Mouse (Mus musculus) limb, embryonic 10.5 days (tissue): Measurements from ENCODE around the gene Epas1. TPM values are rescaled to one million over a fixed set of nuclear protein-coding genes. Genes with fewer than 3 reads are reported as not detected.
A peak's percentile ranks its signal among the peaks of the same experiment; 100 is the strongest.

Source experiments
- DNase-seq: peaks from one replicate; pipeline ENCODE4 v3.0.0-alpha.2; 2017; ENCODE audit warnings: low spot score
- H3K27ac ChIP-seq: fragments of 300-500 bp; sonication (generic); 2 replicates; pipeline ENCODE4 v1.5.1; 2016; ENCODE audit warnings: mild to moderate bottlenecking
- H3K27me3 ChIP-seq: fragments of 300-500 bp; sonication (generic); 2 replicates; pipeline ENCODE4 v1.6.1; 2016; ENCODE audit warnings: low read depth, mild to moderate bottlenecking; ENCODE audit not compliant: poor library complexity, severe bottlenecking
- H3K36me3 ChIP-seq: fragments of 300-500 bp; sonication (generic); 2 replicates; pipeline ENCODE4 v1.6.1; 2016; ENCODE audit warnings: mild to moderate bottlenecking, moderate library complexity
- H3K4me1 ChIP-seq: fragments of 300-500 bp; sonication (generic); 2 replicates; pipeline ENCODE4 v1.6.1; 2016
- H3K4me3 ChIP-seq: fragments of 300-500 bp; sonication (generic); 2 replicates; pipeline ENCODE4 v1.5.1; 2016; ENCODE audit warnings: mild to moderate bottlenecking, moderate library complexity
- H3K9me3 ChIP-seq: fragments of 300-500 bp; sonication (generic); replicated peaks from 2 replicates; pipeline ENCODE4 v1.6.1; 2016; ENCODE audit warnings: mild to moderate bottlenecking
- WGBS: fragments of 180-500 bp; shearing (Covaris S2); methylation state at CpG from one replicate; pipeline ENCODE4 v1.1.7; 2016; 5-methylcytosine and 5-hydroxymethylcytosine counted together
- polyA plus RNA-seq: library from polyadenylated mRNA; unstranded; fragments of >200 nt; fragmentation: Nextera tagmentation; extraction: Ambion mirVana; gene quantifications from 2 replicates; pipeline ENCODE4 v1.2.1, GENCODE M21; 2016

Epas1 gene
- polyA plus RNA-seq, result 2.8 and 2.9 TPM in 2 replicates

- peak within 1 kb of the TSS; percentile 65 for H3K4me3 ChIP-seq
- no peaks in the 10 kb centered on the region for H3K36me3 ChIP-seq
Measured at GRCm38 (mm10) chr17:86753130-86753821, at the start of gene Epas1. Gene Epas1, plus strand, starts transcription at chr17:86753700.

GRCm38 (mm10) chr17:86705236-86705635 is 48.3 kb upstream of the Epas1 start:
- Histone ChIP-seq H3K36me3 (no peaks in the 10 kb centered on the region), H3K27ac (no peak overlapping the region), H3K9me3 (no peaks in the 10 kb centered on the region), H3K4me1 (no peaks in the 10 kb centered on the region), H3K4me3 (no peak overlapping the region), H3K27me3 (no peaks in the 10 kb centered on the region)
- 89% methylated on average over 3 of the region's 3 CpGs for whole genome bisulfite sequencing
- no peak for DNase-seq

More at GRCm38 (mm10) chr17:86753130-86753821, at the start of gene Epas1:
- under 1% methylated on average over 56 of the region's 60 CpGs for WGBS
- Histone ChIP-seq H3K9me3 (no peaks in the 10 kb centered on the region), H3K27ac (peak within 1 kb of the TSS; percentile 72), H3K4me1 (peaks cover 26% of the 10 kb centered on the region), H3K27me3 (peaks cover 65% of the 10 kb centered on the region)
- DNase-seq, result peak; percentile 91

GRCm38 (mm10) chr17:86706467-86706866 is 47.0 kb upstream of the Epas1 start:
- Histone ChIP-seq H3K9me3 (no peaks in the 10 kb centered on the region), H3K4me1 (no peaks in the 10 kb centered on the region), H3K36me3 (no peaks in the 10 kb centered on the region), H3K27me3 (no peaks in the 10 kb centered on the region), H3K4me3 (no peak overlapping the region), H3K27ac (no peak overlapping the region)
- 88% methylated on average over 1 of the region's 1 CpGs for WGBS
- DNase-seq, result no peak

GRCm38 (mm10) chr17:86709803-86710202 is 43.7 kb upstream of the Epas1 start:
- H3K27me3 ChIP-seq, result no peaks in the 10 kb centered on the region
- 86% methylated on average over 8 of the region's 8 CpGs for WGBS

GRCm38 (mm10) chr17:86710379-86710778 is 43.1 kb upstream of the Epas1 start:
- WGBS, result 87% methylated on average over 8 of the region's 8 CpGs
- Histone ChIP-seq H3K4me1 (peaks cover 5% of the 10 kb centered on the region; the same call in 1 of the 2 replicates), H3K4me3 (no peak overlapping the region), H3K27me3 (no peaks in the 10 kb centered on the region), H3K9me3 (no peaks in the 10 kb centered on the region), H3K27ac (no peak overlapping the region), H3K36me3 (no peaks in the 10 kb centered on the region)
- DNase-seq, result no peak

More at GRCm38 (mm10) chr17:86709803-86710202, 43.7 kb upstream of the Epas1 start:
- Histone ChIP-seq H3K27ac (no peak overlapping the region), H3K9me3 (no peaks in the 10 kb centered on the region), H3K4me3 (no peak overlapping the region), H3K36me3 (no peaks in the 10 kb centered on the region), H3K4me1 (peaks cover 5% of the 10 kb centered on the region; the same call in 1 of the 2 replicates)
- DNase-seq, result no peak

- Histone ChIP-seq H3K4me3 (no peak overlapping the region), H3K36me3 (no peaks in the 10 kb centered on the region), H3K27me3 (no peaks in the 10 kb centered on the region), H3K9me3 (no peaks in the 10 kb centered on the region), H3K27ac (no peak overlapping the region), H3K4me1 (peaks cover 5% of the 10 kb centered on the region; the same call in 1 of the 2 replicates)
- DNase-seq, result no peak
- WGBS, result 83% methylated on average over 5 of the region's 5 CpGs
Measured at GRCm38 (mm10) chr17:86711949-86712348, 41.6 kb upstream of the Epas1 start.

GRCm38 (mm10) chr17:86712601-86713000 is 40.9 kb upstream of the Epas1 start:
- no peak for DNase-seq
- H3K9me3 ChIP-seq, result no peaks in the 10 kb centered on the region
- no peak overlapping the region for H3K27ac ChIP-seq
- no peak overlapping the region for H3K4me3 ChIP-seq
- no peaks in the 10 kb centered on the region for H3K27me3 ChIP-seq
- H3K36me3 ChIP-seq, result no peaks in the 10 kb centered on the region
- H3K4me1 ChIP-seq, result peaks cover 5% of the 10 kb centered on the region; the same call in 1 of the 2 replicates
- WGBS, result 94% methylated on average over 8 of the region's 8 CpGs

GRCm38 (mm10) chr17:86713591-86713990 is 39.9 kb upstream of the Epas1 start:
- Histone ChIP-seq H3K4me3 (no peak overlapping the region), H3K4me1 (peaks cover 5% of the 10 kb centered on the region; the same call in 1 of the 2 replicates), H3K36me3 (no peaks in the 10 kb centered on the region), H3K27ac (no peak overlapping the region), H3K9me3 (no peaks in the 10 kb centered on the region), H3K27me3 (no peaks in the 10 kb centered on the region)
- no peak for DNase-seq
- 14% methylated on average over 8 of the region's 8 CpGs for WGBS

- H3K9me3 ChIP-seq, result no peaks in the 10 kb centered on the region
- WGBS, result 57% methylated on average over 8 of the region's 8 CpGs
- peaks cover 6% of the 10 kb centered on the region for H3K4me1 ChIP-seq
- H3K36me3 ChIP-seq, result no peaks in the 10 kb centered on the region
- no peak overlapping the region for H3K27ac ChIP-seq
- no peak overlapping the region for H3K4me3 ChIP-seq
- H3K27me3 ChIP-seq, result no peaks in the 10 kb centered on the region
- no peak for DNase-seq
Measured at GRCm38 (mm10) chr17:86724786-86725415, 28.6 kb upstream of the Epas1 start.

GRCm38 (mm10) chr17:86726480-86726879 is 27.0 kb upstream of the Epas1 start:
- Histone ChIP-seq H3K4me1 (peaks cover 6% of the 10 kb centered on the region), H3K27me3 (no peaks in the 10 kb centered on the region), H3K4me3 (no peak overlapping the region), H3K36me3 (no peaks in the 10 kb centered on the region), H3K9me3 (no peaks in the 10 kb centered on the region), H3K27ac (no peak overlapping the region)
- DNase-seq, result no peak
- 89% methylated on average over 7 of the region's 7 CpGs for WGBS

GRCm38 (mm10) chr17:86727031-86727430 is 26.5 kb upstream of the Epas1 start:
- WGBS, result 91% methylated on average over 7 of the region's 7 CpGs

GRCm38 (mm10) chr17:86731273-86731672 is 22.2 kb upstream of the Epas1 start:
- no peak for DNase-seq
- H3K4me1 ChIP-seq, result peaks cover 9% of the 10 kb centered on the region
- WGBS, result 80% methylated on average over 6 of the region's 6 CpGs
- H3K9me3 ChIP-seq, result no peaks in the 10 kb centered on the region
- H3K27ac ChIP-seq, result no peak overlapping the region
- no peaks in the 10 kb centered on the region for H3K36me3 ChIP-seq
- no peaks in the 10 kb centered on the region for H3K27me3 ChIP-seq
- no peak overlapping the region for H3K4me3 ChIP-seq

More at GRCm38 (mm10) chr17:86727031-86727430, 26.5 kb upstream of the Epas1 start:
- no peak for DNase-seq
- H3K36me3 ChIP-seq, result no peaks in the 10 kb centered on the region
- H3K27me3 ChIP-seq, result no peaks in the 10 kb centered on the region
- H3K27ac ChIP-seq, result no peak overlapping the region
- H3K4me3 ChIP-seq, result no peak overlapping the region
- H3K4me1 ChIP-seq, result peaks cover 9% of the 10 kb centered on the region
- H3K9me3 ChIP-seq, result no peaks in the 10 kb centered on the region

GRCm38 (mm10) chr17:86732024-86732423 is 21.5 kb upstream of the Epas1 start:
- H3K36me3 ChIP-seq, result no peaks in the 10 kb centered on the region
- H3K27ac ChIP-seq, result peak overlapping the region; percentile 85
- H3K4me3 ChIP-seq, result peak overlapping the region; percentile 16; the same call in 1 of the 2 replicates
- H3K27me3 ChIP-seq, result no peaks in the 10 kb centered on the region
- peak; percentile 66 for DNase-seq
- WGBS, result 8% methylated on average over 11 of the region's 11 CpGs
- no peaks in the 10 kb centered on the region for H3K9me3 ChIP-seq
- H3K4me1 ChIP-seq, result peaks cover 9% of the 10 kb centered on the region
